Comparison of ENCODE assay signal across 17 mouse cellular contexts in the genomic region with DNA sequence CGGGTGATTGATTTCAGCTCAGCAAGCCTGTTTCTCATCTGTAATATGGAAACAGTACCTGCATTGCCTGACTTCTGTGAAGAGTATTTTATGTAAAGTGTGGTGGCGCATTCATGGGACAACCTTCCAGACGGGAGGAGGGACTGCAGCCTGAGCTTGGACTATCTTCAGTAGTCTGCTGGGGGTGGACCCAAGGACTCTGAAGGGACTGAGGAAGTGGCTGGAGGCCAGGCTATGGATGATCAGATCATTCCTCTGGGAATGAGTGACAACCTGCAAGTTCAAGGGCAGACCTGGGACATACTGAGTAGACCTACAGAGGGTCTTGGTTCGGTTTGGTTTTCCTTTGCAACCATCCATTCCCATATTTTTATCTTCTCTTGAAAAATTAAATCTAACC.
"Had no signal": no experiment of that assay in that cellular context is flagged by ENCODE, and none has a peak within 500 bp of the region (broad histone marks: within the 10 kb centered on the region; RNA-seq: fewer than 3 reads in every experiment).

No protein-coding gene starts in this region.

- ATAC-seq: lung, postnatal 0 days; midbrain, embryonic 13.5 days; midbrain, embryonic 15.5 days had no signal

- H3K4me2 ChIP-seq: lung, embryonic 15.5 days; midbrain, embryonic 11.5 days; midbrain, embryonic 13.5 days; midbrain, embryonic 15.5 days; neural tube, embryonic 12.5 days; stomach, embryonic 15.5 days had no signal

- H3K36me3 ChIP-seq: lung, embryonic 15.5 days; midbrain, embryonic 13.5 days; midbrain, embryonic 15.5 days; neural tube, embryonic 12.5 days; stomach, embryonic 15.5 days had no signal

- H3K27ac ChIP-seq: lung, embryonic 15.5 days; macrophage; midbrain, embryonic 13.5 days; midbrain, embryonic 15.5 days; neural tube, embryonic 12.5 days; stomach, embryonic 15.5 days; stomach, postnatal 0 days had no signal

- H3K4me3 ChIP-seq: lung, embryonic 15.5 days; megakaryocyte, embryonic 14.5 days; midbrain, embryonic 13.5 days; midbrain, embryonic 15.5 days; neural tube, embryonic 12.5 days; stomach, embryonic 15.5 days had no signal

- H3K9ac ChIP-seq: lung, embryonic 15.5 days; midbrain, embryonic 13.5 days; midbrain, embryonic 15.5 days; neural tube, embryonic 12.5 days; stomach, embryonic 15.5 days had no signal

- DNase-seq: lung, adult 2 months; lung, postnatal 14 days; lung, postnatal 36 days; right cerebral cortex, postnatal 14 days; thymus, adult 2 months; thymus, postnatal 25 days; thymus, postnatal 4 days had no signal

- H3K27me3 ChIP-seq: lung, embryonic 15.5 days; megakaryocyte, embryonic 14.5 days; midbrain, embryonic 13.5 days; midbrain, embryonic 15.5 days; neural tube, embryonic 12.5 days; stomach, embryonic 15.5 days had no signal

- H3K9me3 ChIP-seq: lung, embryonic 15.5 days; megakaryocyte, embryonic 14.5 days; midbrain, embryonic 13.5 days; midbrain, embryonic 15.5 days; neural tube, embryonic 12.5 days; stomach, embryonic 15.5 days had no signal

- H3K4me1 ChIP-seq: megakaryocyte, embryonic 14.5 days; neural tube, embryonic 12.5 days; stomach, embryonic 15.5 days had no signal
